Mouse (Mus musculus): ENCODE results near the gene Vmn2r16. TPM values are rescaled to one million over a fixed set of nuclear protein-coding genes. Genes with fewer than 3 reads are reported as not detected.

Vmn2r16 gene
- polyA plus RNA-seq (2014; fragmentation: Nextera tagmentation; extraction: Ambion mirVana), result not detected in 2 replicates

DNA sequence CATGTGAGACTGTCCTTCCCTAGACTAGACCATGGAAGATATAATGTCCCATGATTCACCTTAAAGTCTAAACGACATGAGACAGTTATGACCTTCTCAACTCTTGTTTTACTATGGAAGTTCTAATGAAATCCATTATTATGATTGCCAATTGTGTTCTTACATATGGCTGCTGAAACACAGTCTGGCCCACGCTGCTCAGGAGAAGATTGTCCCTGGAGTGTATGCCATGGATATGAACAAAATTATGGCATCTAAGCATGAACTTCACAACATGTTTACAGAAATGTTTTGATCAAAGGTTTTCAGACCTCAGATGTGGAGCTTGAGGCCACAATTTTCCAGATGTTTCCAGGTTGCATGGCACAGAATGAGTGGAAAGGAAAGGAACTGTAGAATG is at the start of gene Vmn2r16:
TSS of gene Vmn2r16 (plus strand) at position 301 of the 400 bp plus-strand sequence.
- H3K9ac ChIP-seq (replicated peaks; ENCODE audit: low read depth, low read length), result no peak within 1 kb of the TSS
- H3K27ac ChIP-seq (ENCODE audit: low read length), result no peak within 1 kb of the TSS
- no peak within 1 kb of the TSS for H3K4me3 ChIP-seq (ENCODE audit: low read depth, low read length)
- no peak for ATAC-seq (ENCODE audit: insufficient number of reproducible peaks, insufficient read depth, low FRiP score, low read depth)
- no peaks in the 10 kb centered on the region for H3K4me1 ChIP-seq (ENCODE audit: control insufficient read depth, insufficient read depth, low read length)
- no peaks in the 10 kb centered on the region for H3K27me3 ChIP-seq (ENCODE audit: control insufficient read depth, insufficient read depth, low read length)
- H3K9me3 ChIP-seq (ENCODE audit: control insufficient read depth, low read depth, low read length), result peaks cover 3% of the 10 kb centered on the region; the same call in 1 of the 2 replicates
- H3K36me3 ChIP-seq (ENCODE audit: control insufficient read depth, insufficient read depth, low read length), result no peaks in the 10 kb centered on the region
- H3K4me2 ChIP-seq (replicated peaks; ENCODE audit: low read depth, low read length), result no peak within 1 kb of the TSS
- 54% methylated on average over 2 of the region's 2 CpGs for WGBS

DNA sequence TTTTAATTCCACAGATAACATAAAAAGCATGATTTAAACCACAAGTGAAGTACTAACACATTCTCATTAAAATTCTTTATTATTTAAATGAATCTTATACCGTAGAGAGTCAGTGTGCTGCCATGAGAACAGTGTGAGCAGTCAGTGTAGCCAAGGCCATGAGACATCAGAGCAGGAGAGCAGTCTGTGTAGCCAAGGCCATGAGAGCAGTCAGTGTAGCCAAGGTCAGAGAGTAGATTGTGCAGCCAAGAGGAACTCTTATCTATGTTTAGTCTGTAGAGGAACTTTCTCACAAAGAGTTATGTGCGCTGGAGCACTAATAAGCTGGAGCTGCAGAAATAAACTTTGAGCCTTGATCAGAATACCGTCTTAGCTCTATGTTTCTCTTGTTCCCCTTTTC is 35.3 kb upstream of the Vmn2r16 start:
- H3K27ac ChIP-seq (ENCODE audit: low read length), result no peak overlapping the region
- H3K4me2 ChIP-seq (replicated peaks; ENCODE audit: low read depth, low read length), result no peak overlapping the region
- H3K36me3 ChIP-seq (ENCODE audit: control insufficient read depth, insufficient read depth, low read length), result no peaks in the 10 kb centered on the region
- no peak overlapping the region for H3K9ac ChIP-seq (replicated peaks; ENCODE audit: low read depth, low read length)
- no peaks in the 10 kb centered on the region for H3K27me3 ChIP-seq (ENCODE audit: control insufficient read depth, insufficient read depth, low read length)
- H3K9me3 ChIP-seq (ENCODE audit: control insufficient read depth, low read depth, low read length), result no peaks in the 10 kb centered on the region
- no peaks in the 10 kb centered on the region for H3K4me1 ChIP-seq (ENCODE audit: control insufficient read depth, insufficient read depth, low read length)
- ATAC-seq (ENCODE audit: insufficient number of reproducible peaks, insufficient read depth, low FRiP score, low read depth), result no peak
- H3K4me3 ChIP-seq (ENCODE audit: low read depth, low read length), result no peak overlapping the region
- WGBS, result 80% methylated on average over 3 of the region's 3 CpGs

DNA sequence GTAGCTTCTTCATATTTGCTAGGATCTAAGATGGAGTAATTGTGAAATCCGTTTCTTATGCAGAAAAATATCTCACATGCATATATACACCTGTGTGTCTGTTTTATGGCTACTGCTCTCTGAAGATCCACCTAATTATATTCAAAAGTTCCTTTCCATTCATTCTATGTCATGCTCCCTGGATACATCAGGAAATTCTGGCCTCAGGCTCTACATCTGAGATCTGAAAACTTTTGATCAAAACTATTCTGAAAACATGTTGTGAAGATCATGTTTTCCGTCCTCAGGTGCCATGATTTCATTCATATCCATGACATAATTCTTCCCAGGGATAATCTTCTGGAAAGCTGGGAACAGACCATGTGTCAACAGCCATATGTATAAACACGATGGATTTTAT is 32.4 kb upstream of the Vmn2r16 start, which contains the start of gene Vmn2r15:
TSS of gene Vmn2r15 (minus strand) at position 101 of the 400 bp plus-strand sequence.
- no peaks in the 10 kb centered on the region for H3K9me3 ChIP-seq (ENCODE audit: control insufficient read depth, low read depth, low read length)
- WGBS, result 53% methylated on average over 3 of the region's 3 CpGs
- no peak within 1 kb of the TSS for H3K4me2 ChIP-seq (replicated peaks; ENCODE audit: low read depth, low read length)
- no peak for ATAC-seq (ENCODE audit: insufficient number of reproducible peaks, insufficient read depth, low FRiP score, low read depth)
- H3K4me1 ChIP-seq (ENCODE audit: control insufficient read depth, insufficient read depth, low read length), result no peaks in the 10 kb centered on the region
- H3K27ac ChIP-seq (ENCODE audit: low read length), result no peak within 1 kb of the TSS
- no peak within 1 kb of the TSS for H3K9ac ChIP-seq (replicated peaks; ENCODE audit: low read depth, low read length)
- H3K27me3 ChIP-seq (ENCODE audit: control insufficient read depth, insufficient read depth, low read length), result no peaks in the 10 kb centered on the region
- H3K36me3 ChIP-seq (ENCODE audit: control insufficient read depth, insufficient read depth, low read length), result no peaks in the 10 kb centered on the region
- no peak within 1 kb of the TSS for H3K4me3 ChIP-seq (ENCODE audit: low read depth, low read length)

DNA sequence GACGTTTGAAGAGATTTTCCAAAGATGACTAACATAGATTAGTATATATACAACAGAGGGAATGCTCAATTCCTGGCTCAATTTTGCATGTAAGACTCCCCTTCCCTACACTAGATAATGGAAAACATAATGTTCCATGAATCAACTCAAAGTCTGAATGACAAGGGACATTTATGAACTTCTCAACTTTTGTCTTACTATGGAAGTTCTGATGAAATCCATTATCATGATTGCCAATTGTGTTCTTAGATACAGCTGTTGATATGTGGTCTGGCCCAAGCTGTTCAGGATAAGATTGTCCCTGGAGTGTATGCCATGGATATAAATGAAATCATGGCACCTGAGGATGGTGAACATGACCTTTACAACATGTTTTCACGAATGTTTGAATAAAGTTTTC is 89.4 kb downstream of the Vmn2r16 start, which contains the start of gene Vmn2r17:
TSS of gene Vmn2r17 (plus strand) at position 301 of the 400 bp plus-strand sequence.
- 44% methylated on average over 2 of the region's 2 CpGs for WGBS
- no peak within 1 kb of the TSS for H3K4me3 ChIP-seq (ENCODE audit: low read depth, low read length)
- no peaks in the 10 kb centered on the region for H3K36me3 ChIP-seq (ENCODE audit: control insufficient read depth, insufficient read depth, low read length)
- H3K4me1 ChIP-seq (ENCODE audit: control insufficient read depth, insufficient read depth, low read length), result no peaks in the 10 kb centered on the region
- no peak within 1 kb of the TSS for H3K4me2 ChIP-seq (replicated peaks; ENCODE audit: low read depth, low read length)
- H3K9ac ChIP-seq (replicated peaks; ENCODE audit: low read depth, low read length), result no peak within 1 kb of the TSS
- no peaks in the 10 kb centered on the region for H3K27me3 ChIP-seq (ENCODE audit: control insufficient read depth, insufficient read depth, low read length)
- H3K27ac ChIP-seq (ENCODE audit: low read length), result no peak within 1 kb of the TSS
- H3K9me3 ChIP-seq (ENCODE audit: control insufficient read depth, low read depth, low read length), result no peaks in the 10 kb centered on the region
- no peak for ATAC-seq (ENCODE audit: insufficient number of reproducible peaks, insufficient read depth, low FRiP score, low read depth)

Other genes with a start within 250 kb of the Vmn2r16 start
- not detected in 2 replicates for gene Vmn2r12, start 232.2 kb upstream of the Vmn2r16 start, polyA plus RNA-seq (2014; fragmentation: Nextera tagmentation; extraction: Ambion mirVana)
- gene Vmn2r13, start 138.0 kb upstream of the Vmn2r16 start, polyA plus RNA-seq (2014; fragmentation: Nextera tagmentation; extraction: Ambion mirVana), result not detected in 2 replicates
- not detected in 2 replicates for gene Vmn2r14, start 105.5 kb upstream of the Vmn2r16 start, polyA plus RNA-seq (2014; fragmentation: Nextera tagmentation; extraction: Ambion mirVana)
- not detected in 2 replicates for gene Vmn2r15, start 32.5 kb upstream of the Vmn2r16 start, polyA plus RNA-seq (2014; fragmentation: Nextera tagmentation; extraction: Ambion mirVana)
- not detected in 2 replicates for gene Vmn2r17, start 89.5 kb downstream of the Vmn2r16 start, polyA plus RNA-seq (2014; fragmentation: Nextera tagmentation; extraction: Ambion mirVana)
- 8.7 and 9.6 TPM in 2 replicates for gene Crlf2, start 228.8 kb downstream of the Vmn2r16 start, polyA plus RNA-seq (2014; fragmentation: Nextera tagmentation; extraction: Ambion mirVana)